Mouse (Mus musculus) embryo, embryonic 10.5 days (tissue): ENCODE results near the gene Gnb5.
"Not testable (repeated sequence)": the region's sequence is repeated elsewhere in the genome, so short reads cannot be mapped to it uniquely, and the experiment has no call there.

Source experiments
- DNase-seq: peaks from one replicate; pipeline ENCODE4 v3.0.0-alpha.2; 2015; ENCODE audit warnings: low spot score

The Gnb5 gene

DNA sequence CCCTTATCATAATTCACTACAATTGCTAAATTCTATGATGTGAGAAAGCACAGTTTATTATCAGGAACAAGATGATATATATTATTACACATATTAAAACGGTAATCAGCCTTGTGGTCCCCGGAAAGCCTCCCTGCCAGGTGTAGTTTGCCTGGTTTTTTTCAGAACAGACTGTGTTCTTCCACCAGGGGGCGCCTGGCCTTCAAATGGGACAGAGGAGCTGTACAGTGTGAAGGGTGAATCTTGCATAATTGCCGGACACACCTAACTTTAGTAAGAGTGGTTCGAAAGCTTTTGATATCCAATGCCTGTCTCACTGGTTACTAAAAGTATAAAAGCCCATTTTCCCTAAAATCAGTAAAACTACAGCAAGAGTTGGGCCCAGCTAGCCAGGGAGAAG lies 55.6 kb downstream of the Gnb5 start:
- DNase-seq = peak; percentile 81

- DNase-seq = no peak
Observed at GRCm38 (mm10) chr9:75362201-75362600, 56.1 kb downstream of the Gnb5 start.

DNA sequence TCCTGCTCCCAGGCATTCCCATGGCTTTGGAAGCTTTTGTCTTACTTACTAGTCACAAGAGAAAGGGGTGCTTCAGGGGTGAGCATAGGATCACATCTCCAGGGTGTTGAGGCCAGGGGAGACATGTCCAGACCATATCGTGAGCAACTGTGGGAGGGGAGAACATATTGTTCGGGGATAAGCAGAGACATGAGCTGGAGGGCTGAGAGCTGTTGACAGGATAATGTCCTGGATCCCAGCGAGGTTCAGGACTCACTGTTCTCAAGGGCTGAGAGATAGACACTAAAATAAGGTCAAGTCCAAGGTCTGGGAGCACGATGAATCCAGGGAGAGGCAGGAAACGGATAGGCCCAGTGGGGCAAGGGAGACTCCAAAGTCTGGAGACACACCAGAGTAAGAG lies 56.9 kb downstream of the Gnb5 start:
- no peak for DNase-seq

GRCm38 (mm10) chr9:75363702-75364101 lies 57.6 kb downstream of the Gnb5 start:
- not testable (repeated sequence) for DNase-seq

- no peak for DNase-seq
Observed at GRCm38 (mm10) chr9:75365195-75365594, 59.1 kb downstream of the Gnb5 start.

DNA sequence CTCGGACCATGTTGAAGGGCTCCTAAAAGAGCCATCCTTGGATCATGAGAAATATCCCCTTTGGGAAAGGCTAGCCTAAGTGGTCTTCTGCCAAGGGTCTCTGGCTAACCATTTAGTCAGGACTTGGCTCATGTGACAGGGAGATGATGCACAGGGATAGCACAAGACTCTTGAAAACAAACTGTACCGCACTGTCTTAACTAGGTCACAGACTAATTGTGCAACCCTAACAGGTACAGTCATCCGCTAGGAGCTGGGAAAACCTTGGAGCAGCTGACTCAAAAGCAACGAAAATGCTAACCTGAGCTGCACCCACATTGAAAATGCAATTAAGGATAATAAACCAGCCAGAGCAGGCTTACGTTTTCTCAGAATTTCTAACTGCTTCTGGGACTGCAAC lies 60.1 kb downstream of the Gnb5 start:
- DNase-seq = no peak

- no peak for DNase-seq
Observed at GRCm38 (mm10) chr9:75368779-75369178, 62.7 kb downstream of the Gnb5 start.

DNA sequence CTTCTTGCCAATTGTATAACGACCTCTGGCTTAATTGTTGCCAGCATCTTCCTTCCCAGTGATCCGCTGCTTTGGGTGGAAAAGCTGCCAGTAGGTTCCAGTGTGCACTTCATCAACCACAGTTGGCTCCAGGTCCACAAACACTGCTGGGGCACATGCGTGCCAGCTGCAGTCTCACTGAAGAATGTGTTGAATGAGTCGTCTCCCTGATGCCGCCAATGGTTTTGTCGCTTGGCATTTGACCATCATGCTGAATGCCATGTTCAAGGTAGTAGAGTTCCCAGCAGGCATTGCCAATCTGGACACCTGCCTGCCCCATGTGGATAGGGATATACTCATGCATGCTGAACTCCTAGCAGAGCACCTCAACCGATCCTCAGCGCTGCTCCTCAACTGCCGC lies 69.5 kb downstream of the Gnb5 start:
- DNase-seq = no peak

DNA sequence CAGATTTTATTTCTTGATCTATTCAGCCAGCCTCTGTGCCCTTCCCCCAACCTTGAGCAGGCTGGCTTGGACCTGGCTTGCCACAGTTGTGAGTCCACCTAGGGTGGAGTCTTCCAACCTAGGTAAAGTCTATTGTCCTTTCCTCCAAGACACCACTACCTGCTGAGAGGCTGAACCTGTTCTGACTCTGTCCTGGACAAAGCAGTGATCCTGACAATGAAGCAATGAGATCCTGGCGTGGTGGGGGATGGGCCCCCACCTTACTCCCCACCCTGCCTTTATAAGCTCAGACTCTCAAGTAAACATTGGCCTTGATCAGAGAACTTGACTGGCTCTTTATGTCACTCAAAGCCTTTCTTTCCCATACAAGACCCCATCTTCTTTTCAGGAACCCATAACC lies 70.3 kb downstream of the Gnb5 start:
- no peak for DNase-seq

DNA sequence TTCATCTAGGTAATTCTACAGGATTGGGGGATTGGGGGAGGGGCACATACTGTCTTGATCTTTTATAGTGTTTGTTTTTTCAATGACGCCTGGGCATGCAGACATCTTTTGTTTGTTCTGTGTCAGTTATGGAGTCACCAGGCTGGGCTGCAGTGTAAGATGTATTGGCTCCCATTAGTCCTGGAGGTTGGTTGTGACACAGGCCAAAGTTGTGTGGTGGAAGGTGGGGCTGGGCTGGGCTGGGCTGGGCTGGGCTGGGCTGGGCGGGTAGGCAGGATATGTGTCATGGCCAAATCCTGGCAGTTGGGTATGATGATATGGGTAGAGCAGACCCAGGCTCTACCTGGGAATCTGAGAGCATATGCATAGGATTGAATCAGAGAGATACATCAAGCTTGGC lies 72.7 kb downstream of the Gnb5 start:
- DNase-seq = no peak

DNA sequence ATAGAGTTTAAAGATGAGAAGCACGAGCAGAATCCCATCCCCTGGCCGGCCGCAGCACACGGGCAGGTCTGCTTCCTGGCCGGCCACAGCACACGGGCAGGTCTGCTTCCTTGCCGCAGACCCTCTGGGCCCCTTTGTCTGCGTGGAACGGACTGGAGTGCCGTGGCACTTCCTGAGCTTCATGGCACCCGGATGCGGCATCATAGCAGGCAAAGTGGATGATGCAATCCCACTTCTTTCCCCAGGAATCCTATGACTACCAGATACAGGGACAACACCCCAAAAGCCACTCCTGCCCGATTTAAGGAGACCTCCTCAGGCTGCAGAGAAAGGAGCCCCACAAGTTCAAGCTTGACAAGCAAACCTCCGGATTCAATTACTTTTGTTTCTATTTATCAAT lies 76.7 kb downstream of the Gnb5 start:
- no peak for DNase-seq

GRCm38 (mm10) chr9:75383785-75384184 lies 77.7 kb downstream of the Gnb5 start:
- DNase-seq = no peak

GRCm38 (mm10) chr9:75384337-75384962 lies 78.4 kb downstream of the Gnb5 start:
- no peak for DNase-seq

GRCm38 (mm10) chr9:75385218-75385974 lies 79.3 kb downstream of the Gnb5 start:
- DNase-seq = no peak

DNA sequence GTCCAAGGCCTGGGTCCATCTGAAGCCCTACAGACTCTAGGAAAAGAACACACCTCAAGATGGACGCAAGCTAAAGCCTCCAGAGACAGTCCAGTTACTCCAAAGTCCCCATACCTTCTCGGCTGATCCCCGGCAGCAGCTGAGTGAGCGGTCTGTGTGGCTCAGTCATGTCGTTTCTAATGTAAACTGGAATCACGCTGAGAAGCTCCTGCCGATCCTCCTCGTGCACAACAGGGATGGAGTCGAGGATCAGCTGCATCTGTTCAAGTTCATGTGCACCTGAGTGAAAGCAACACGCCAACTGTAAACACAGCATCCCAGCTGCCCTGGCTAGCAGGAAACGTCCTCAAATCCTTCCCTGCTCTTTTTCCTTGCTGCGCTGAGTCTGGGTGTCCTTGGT lies 87.2 kb downstream of the Gnb5 start:
- DNase-seq = no peak
